Mouse (Mus musculus) frontal cortex, postnatal 14 days (tissue): Measurements from ENCODE around the gene Atg13.

Source experiments
- DNase-seq, 2 experiments: peaks; one replicate each; pipeline ENCODE4 v3.0.0; 2022; ENCODE audit warnings: low spot score in 2 of 2

The Atg13 gene

DNA sequence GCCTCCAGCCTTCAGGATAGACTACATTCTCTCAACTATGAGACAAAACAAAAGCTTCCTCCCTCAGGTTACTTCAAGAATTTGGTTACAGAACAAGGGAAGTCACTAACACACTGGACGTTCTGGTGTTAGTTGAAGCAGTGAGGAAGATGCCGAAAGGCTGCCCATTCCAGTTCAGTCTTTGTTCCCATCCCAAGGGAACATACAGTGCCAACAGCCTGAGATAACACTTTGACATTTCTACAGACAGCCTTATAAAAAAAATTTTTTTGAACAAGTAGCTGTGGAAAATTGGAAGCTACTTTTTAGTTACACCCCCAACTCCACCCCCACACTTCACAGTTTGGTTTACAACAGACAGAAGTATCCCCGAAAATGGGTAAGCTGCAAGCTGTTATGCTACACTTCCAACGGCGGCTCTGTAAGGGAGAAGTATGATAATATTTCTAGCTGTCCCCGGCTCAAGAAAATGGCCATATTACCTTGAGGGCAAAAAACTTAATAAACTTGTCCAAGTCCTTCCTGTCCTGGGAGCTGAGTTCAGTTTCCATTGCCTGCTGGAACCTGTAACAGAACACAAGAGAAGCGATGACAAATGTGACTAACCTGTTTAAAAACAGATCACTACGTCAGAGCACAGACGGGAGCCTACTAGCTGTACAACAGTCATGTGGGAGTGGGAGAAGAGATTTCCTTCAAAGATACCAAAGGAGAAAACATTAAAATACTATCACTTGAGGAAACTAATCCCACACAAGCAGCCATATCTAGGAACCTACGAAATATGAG, 14.7 kb downstream of the Atg13 start:
- no peak for DNase-seq

DNA sequence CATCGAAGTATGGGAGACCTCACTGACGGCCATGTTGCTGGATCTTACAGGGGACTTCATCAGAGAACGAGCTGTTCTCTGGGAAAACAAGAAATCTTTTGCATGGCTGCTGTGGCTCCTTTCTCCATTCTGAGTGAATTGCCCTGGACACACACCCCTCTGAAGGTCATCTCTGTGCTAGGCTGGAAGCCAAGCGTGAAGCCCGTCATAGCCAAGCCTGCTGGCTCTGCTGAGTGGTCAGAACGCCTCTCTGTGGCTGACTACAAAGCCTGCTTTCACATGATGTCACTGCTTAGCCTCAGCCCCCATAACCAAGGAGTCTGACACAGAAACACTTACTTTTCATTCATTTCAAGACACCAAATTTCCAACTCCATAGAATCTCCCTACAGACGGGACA, 20.9 kb downstream of the Atg13 start:
- DNase-seq = no peak

DNA sequence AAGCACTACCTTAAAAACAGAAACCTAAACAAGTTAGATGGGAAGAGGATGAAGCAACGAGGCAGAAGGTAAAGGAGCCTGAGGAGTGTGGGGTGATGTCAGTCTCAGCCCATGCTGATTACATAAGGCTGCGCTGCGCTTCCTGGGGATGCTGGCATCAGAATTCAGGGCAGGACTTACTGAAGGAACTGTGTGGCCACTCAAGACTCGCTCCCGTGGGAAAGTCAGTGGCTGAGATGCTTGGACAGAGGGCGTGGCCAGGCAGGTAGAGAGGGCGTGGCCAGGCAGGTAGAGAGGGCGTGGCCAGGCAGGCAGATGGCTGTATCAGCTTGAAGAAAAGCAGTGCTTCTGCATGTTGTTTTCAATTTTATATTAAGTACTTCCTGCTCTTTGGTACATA, 26.5 kb downstream of the Atg13 start:
- DNase-seq = no peak

DNA sequence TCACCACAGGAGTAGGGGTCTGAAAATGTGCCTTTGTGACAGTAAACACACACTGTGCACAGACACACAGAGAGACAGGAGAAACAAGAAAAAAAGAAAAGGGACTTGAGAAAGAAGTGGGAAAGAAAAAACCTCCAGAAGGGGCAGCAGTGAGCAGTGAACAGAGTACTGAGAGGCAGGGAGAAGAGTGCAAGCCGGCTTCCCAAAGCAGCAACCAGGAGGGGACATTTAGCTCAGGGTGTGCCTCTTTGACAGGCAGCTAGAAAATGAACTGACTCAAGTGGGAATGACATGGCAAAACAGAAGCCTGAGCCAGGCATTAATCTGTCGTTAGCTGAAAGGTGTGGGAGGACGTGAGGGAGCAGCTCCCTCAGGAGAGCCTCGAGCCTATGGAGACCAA, 27.5 kb downstream of the Atg13 start:
- DNase-seq = peak in 1 of 2 experiments; percentile 60

DNA sequence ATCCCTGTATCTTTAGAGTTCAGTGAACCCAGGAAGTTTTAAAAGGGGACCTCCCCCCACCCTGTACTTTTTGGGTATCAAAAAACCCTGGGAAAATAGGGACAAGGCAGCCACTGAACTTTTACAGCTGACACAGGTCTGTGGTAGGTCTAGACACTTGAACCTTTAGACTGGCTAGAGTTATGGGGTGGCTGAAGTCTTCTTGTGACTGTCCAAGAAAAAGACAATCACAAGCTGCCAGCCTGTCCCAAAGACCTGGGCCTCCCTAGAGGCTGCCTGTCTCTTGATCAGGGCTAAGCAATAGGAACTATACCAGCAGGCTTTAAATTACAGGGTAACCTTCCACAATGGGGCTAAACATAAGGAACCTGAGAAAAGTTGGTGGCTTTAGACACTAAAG, 33.4 kb downstream of the Atg13 start:
- DNase-seq = no peak

DNA sequence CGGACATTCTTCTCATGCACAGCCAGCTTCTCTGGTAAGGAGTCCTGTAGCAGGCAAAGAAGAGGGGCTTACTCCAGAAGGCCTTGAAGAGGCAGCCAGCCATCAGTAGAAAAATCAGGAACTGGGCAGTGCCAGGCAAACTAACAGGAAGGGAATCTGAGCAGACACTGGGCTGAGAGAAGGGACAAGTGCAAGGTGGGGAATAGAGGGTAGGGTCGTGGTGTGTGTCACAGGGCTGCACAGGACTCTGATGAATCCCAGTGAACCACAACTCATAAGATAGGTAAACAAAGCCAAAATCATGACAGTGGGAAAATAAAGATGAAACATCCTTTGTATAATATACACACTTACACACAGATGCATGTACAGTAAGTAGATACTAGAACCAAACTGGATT, 34.0 kb downstream of the Atg13 start:
- DNase-seq = no peak

DNA sequence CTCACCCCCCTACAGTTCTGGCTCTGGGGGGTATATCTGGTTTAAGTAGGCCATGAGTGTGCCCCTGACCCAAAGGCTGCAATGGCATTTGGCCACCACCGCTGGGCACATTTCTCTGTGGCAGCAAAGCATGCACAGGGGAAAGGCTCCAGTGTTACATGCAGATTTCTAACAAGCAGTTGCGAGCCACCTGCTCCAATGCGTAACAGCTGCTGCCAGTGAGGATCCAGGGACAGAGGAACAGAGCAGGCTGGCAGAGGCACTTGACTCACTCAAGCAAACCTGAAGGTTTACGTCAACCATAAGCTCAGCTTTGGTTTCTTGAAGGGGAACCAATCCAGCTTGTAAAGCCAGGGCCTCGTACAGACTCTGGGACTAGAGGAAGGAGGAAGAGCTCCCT, 35.5 kb downstream of the Atg13 start:
- DNase-seq = no peak

DNA sequence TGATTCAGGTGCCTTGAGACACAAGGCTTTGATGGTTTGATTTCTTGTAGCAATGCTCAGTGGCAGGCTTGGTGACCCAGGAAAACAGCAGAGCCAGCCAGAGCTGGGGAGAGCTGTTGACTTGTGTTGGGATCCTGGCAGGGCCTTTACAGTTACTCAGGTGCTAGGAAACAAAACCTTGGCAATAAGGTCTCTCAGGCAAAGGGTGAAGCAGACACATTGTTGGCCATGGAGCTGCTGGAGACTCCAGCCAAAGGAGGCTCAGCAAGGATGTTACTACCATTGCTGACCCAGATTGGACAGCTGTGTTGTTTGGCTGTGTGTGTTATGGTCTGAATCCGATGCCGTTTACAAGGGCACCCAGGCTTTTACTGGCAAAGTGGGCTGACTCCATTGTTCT, 36.8 kb downstream of the Atg13 start:
- DNase-seq = no peak

DNA sequence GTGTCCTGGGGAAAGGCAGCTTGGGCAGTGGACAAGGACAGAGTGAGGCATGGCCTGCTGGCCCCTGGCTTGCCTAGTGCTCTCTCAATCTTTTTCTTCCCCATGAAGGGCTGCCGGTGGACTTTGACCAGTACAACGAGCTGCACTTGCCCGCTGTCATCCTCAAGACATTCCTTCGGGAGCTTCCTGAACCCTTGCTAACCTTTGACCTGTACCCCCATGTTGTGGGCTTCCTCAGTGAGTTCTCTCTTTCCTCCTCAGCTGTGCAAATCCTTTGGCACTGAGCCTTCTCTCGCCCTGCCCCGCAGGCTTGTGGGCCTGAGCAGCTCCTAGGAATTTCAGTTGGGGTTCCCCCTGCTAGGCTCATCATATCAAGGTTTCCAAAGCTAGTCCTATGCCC, 40.3 kb downstream of the Atg13 start:
- no peak for DNase-seq

DNA sequence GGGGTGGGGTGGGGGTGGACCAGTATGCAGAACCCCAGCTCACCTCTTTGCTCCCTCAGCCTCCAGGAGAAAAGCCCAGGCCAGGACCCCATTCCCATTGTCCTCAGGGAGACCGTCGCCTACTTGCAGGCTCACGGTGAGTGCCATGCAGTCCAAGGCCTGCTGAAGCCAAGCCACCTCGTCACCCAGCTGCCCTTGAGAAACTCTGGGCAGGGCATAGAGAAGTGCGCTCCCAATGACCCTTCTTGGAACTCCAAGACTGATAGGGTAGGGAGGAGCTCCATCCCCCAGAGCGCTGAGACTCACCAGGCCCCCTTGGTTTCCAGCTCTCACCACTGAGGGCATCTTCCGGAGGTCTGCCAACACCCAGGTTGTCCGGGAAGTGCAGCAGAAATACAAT, 41.0 kb downstream of the Atg13 start:
- no peak for DNase-seq

DNA sequence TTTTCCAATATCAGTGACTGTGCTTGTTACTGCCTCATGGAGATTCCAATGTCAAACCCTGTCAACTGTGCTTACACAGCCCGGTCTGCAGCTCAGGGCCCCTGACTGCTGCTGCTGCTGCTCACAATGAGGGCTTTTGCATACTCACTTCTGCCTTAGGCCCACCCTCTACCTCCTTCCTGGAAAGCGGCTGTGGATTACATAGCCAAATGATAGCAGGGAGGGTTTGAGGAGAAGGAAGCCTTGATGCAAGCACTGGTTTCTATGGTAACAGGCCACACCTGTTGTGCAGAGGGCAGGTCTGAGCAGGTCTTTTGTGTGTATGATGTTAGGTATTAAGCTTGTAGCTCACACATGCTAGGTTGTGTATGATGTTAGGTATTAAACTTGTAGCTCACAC, 42.6 kb downstream of the Atg13 start:
- DNase-seq = no peak

DNA sequence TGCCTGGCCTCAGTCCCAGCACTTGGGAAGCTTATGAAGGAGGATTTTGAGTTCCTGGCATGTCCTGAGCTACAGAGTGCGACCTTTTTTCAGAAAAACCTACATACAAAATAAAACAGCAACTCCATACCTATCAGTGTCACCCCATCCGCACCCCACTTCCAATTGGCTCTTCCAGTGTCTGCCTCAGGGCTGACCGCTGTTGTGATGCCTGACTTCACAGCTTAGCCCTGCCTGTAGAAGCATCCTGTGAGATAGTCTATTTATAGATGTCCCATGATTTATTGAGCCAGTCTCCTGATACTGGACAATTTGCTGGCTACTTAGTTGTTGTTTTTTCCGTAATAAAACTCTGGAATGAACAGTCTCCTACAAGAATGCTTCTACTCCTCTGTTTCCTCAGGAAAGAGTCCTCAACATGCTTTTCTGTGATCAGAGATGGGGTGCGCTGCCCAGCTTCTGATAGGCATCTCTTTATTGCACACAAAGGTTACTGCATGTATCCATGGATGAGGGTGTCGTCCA, 43.9 kb downstream of the Atg13 start:
- DNase-seq = no peak

DNA sequence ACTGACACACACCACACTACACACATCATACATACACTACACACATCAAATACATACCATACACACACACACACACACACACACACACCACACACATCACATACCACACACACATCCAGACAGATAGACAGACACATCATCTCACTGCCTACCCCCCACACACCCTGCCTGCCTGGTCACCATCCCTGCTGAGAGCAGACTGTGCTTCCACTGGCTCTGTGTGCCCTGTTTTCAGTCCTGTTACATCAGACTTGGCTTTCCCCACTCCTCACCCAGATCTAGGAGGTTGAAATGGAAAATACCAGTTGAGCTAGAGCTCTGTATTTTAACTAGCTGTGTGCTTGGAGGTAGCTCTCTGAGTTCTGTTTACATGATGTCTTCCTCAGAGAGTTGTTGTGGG, 45.6 kb downstream of the Atg13 start:
- no peak for DNase-seq

DNA sequence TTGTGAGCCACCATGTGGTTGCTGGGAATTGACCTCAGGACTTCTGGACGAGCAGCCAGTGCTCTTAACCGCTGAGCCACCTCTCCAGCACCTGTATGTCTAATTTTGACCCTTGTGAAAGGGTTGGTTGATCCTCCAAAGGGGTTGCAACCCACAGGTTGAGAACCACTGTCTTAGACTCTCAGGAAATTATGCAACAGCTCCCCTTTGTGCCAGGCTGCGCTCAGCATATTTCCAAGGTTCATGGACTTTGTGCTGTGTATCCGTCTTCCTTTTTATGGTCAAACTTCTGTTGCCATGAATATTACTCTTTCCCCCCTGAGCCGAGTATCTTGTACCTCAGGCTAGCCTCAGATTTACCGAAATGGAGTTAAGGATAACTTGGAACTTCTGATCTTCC, 49.4 kb downstream of the Atg13 start:
- no peak for DNase-seq

DNA sequence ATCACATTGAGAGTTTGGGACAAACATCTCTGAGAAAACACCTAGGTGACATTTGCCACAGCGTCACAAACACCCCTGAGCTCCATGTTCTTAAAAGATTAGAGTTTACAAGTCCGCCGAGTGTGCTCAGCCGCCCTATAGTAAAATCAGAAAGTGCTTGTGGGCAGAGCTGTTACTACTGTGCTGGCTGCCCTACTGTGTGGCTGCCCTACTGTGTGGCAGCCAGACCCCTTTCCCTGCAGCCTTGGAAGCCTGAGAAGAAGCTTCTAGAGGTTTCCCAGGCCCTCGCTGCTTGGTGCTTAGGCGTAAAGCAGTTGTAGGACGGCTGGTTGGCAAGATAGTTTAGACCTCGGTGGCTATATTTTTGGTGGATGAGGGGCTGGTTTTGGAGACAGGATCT, 50.7 kb downstream of the Atg13 start:
- DNase-seq = no peak

DNA sequence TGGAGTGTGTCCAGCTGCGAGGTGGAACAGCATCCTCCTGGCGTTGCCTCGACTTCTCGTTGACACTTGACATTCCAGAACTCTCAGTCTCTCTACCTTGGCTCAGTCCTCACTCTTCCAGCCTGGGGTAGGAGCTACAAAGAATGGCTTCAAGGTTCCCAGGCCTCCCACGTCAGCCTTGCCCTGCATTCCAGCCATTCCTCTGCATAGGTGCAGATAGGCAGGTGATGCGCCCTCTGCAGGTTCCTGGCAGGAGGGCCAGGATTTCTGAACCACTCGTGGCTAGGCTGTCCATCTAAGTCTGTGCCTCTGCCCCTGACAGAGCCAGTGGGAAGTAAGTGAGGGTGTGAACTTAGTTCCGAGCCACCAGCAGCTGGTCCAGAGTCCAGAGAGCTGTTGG, 53.6 kb downstream of the Atg13 start:
- no peak for DNase-seq

DNA sequence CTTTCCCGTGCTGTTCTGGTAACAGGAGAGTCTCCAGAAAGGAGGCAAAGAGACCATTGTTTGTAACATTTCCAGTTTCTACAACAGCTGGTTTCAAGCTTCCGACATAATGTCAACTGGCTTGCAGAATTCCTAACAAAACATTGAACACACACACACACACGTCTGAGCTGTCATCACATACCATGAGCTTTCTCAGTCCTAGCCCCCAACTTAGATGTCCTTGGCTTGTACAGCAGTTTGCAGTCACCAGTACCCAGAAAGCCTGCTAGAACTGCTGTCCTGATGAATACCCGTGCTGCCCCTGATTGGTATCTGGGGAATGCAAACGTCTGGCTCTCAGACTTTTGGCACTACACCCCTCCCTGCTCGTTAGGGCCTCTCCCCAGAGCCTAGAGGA, 54.5 kb downstream of the Atg13 start:
- DNase-seq = no peak

DNA sequence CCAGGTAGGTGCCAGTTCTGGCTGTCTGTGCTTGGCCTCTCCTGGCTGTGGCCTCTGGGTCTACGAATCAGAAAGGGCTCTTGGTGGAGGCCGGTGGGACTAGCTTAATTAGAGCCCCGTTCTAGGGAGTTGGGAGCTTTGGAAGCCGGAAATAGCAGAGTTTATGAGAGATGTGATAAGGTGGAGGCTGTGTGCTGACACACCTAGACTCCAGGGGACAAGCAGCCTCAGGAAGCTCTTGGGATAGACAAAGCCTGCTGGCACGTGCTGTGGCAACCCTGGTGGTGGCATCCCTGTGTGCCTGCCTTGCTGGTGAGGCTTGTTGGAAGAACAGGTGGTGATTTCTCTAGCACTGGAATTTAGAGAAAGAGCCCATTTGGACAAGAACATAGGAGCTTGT, 55.0 kb downstream of the Atg13 start:
- no peak for DNase-seq

DNA sequence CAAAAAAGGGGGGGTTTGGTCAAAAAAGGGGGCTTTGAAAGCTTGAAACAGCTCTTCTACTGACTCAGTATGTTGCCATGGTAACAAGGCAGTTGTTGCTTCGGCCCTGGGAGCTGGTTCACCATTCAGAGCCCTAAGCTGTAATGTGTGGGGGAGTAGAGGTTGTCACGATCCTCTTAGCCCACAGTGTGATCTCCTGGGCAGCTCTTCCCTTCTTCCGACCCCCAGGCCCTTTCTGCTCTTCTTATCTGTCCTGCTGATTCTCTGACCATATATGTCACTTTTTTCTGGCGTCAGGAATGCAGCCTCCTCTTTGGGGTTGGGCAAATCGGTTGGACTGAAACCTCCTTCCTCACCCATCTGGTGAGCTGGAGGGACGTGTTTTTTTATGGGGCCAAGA, 57.5 kb downstream of the Atg13 start:
- DNase-seq = no peak

DNA sequence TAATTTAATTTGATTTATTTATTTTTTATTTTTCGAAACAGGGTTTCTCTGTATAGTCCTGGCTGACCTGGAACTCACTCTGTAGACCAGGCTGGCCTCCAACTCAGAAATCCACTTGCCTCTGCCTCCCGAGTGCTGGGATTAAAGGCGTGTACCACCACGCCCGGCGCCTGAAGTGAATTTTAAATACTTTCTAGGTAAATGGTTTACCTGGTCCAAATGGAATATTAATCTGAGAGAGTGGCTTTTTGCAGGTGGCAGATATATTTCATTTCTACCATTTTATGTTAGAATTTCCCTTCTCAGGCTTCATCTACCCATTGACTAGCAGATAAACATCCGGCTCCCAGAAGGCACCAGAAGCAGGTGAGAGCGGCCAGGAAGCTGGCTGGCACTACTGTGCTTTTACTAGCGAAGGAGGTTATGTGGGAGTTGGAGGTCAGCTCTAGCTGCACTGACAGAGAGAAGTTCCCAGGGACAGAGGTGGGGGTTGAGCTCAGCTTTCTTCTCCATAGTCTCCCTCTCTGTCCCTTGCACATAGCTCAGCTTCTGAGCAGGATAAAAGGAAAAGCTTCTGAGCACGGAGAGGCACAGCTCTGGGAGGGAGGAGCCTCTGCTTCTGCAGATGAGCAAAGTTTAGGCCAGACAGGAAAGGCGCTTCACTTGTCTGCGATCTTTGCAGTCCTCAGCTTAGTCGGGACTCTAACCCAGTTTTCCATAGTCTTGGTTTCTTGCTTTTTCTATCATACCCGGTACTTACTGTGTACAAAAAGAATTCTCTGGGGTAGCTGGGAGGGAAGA, 58.7 kb downstream of the Atg13 start:
- DNase-seq = no peak

DNA sequence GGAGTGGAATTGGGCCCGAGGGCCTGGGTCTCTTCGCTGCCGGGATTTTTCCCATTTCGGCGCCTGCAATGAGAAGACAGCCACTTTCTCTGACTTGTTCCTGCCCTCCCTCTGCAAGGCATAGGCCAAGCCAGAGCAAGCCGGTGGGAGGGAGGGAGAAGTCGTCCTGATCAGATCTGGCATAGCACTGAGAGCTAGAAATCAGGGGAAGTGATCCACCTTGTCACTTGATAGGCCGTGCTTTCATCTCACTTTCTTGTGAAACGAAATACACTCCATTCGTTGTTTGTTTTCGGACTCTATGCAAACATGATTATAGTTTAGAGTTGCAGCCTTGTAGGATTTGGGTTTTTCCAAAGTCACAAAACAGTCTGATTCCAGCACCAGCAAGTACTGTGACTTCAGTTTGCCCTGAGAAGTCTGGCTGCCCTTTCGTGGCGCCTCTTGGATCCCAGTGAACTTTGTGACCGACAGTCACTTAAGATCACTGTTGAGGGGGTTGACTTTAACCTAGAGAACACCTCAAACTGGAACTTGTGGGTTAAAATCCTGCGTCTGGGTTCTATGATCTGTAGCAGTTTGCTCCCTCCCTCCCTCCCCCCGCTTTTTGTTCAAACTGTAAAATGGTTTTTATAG, 59.9 kb downstream of the Atg13 start:
- DNase-seq = no peak

DNA sequence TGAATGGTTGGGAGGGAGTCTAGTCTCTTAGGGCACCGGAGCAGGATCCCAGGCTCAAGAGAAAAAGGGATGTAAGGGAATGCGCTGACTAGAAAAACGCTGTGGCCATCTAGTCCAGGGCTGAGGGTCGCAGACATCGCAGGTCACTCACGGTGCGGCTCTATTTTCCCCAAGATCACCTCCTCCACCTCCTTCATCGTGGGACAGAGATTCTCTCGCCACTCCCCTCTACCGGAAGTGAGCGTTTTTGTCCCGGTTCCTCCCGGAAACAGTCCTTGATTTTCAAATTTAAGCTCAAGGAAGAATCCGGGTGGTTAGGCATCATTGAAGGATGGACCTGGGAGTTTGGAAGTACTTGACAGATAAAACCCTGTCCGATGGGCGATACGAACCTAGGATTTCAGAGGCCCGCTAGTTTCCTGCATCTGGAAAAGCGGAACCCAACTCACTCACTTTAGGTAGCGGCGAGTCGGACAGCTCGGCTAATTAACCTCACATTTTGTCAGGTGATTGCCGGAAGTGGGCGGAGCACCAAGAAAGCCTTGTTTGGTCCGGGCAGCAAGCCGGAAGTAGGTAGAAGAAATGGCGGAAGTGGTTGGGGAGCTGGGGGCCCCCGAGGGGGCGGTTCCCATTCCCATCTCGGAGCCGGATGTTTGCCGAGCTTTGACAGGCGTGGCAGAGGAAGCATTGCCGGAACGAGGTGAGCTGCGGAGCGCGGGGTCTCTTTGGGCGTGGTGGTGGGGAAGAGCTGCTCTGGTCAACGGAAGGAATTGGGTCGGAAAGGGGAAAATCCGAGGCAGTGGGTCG, 60.6 kb downstream of the Atg13 start, which contains the start of the genes Zfp408 and Arhgap1:
Gene Zfp408 (minus strand): TSS at position 239 of the 807 bp plus-strand sequence.
Gene Arhgap1 (plus strand): TSS at position 308 of the 807 bp plus-strand sequence.
- DNase-seq = peak; percentile 93 to 95
